Mouse (Mus musculus) heart, postnatal 36 days (tissue): Measurements from ENCODE around the gene Wnt6. TPM values are rescaled to one million over a fixed set of nuclear protein-coding genes. Genes with fewer than 3 reads are reported as not detected.

ENCODE experiments used
- total RNA-seq, 2 experiments: library from RNA; stranded (reverse); gene quantifications; 2 replicates each; pipeline ENCODE4 v1.2.3; 2021

Gene Wnt6
- total RNA-seq, 2 experiments from 2014 or later: 0.14 to 0.33 TPM

Other genes starting within 250 kb of the Wnt6 start
- not detected for gene Plcd4, start 229.0 kb upstream of the Wnt6 start, total RNA-seq
- gene Usp37, start 227.6 kb upstream of the Wnt6 start, total RNA-seq: 10 to 100 TPM in 1 of 2 experiments, 1 to 10 TPM in 1; 6.7 to 10.1 TPM
- 10 to 100 TPM in 1 of 2 experiments, 1 to 10 TPM in 1; 8.4 to 10.2 TPM for gene Zfp142, start 183.6 kb upstream of the Wnt6 start, total RNA-seq
- 10 to 100 TPM; 28.7 to 37.0 TPM for gene Bcs1l, start 183.6 kb upstream of the Wnt6 start, total RNA-seq
- 10 to 100 TPM; 16.1 to 17.4 TPM for gene Rnf25, start 170.5 kb upstream of the Wnt6 start, total RNA-seq
- gene Stk36, start 170.4 kb upstream of the Wnt6 start, total RNA-seq: 1 to 10 TPM in 1 of 2 experiments, under 1 TPM in 1; 0.65 to 1.1 TPM
- 10 to 100 TPM; 10.1 to 11.5 TPM for gene Ttll4, start 110.1 kb upstream of the Wnt6 start, total RNA-seq
- gene Cyp27a1, start 58.3 kb upstream of the Wnt6 start, total RNA-seq: 10 to 100 TPM; 13.5 to 18.4 TPM
- 1 to 10 TPM; 1.1 to 1.4 TPM for gene Prkag3, start 22.7 kb upstream of the Wnt6 start, total RNA-seq
- gene Wnt10a, start 19.6 kb downstream of the Wnt6 start, total RNA-seq: not detected
- gene Cdk5r2, start 83.0 kb downstream of the Wnt6 start, total RNA-seq: not detected
- not detected for gene Fev, start 113.5 kb downstream of the Wnt6 start, total RNA-seq
- not detected for gene Cryba2, start 121.3 kb downstream of the Wnt6 start, total RNA-seq
- not detected for gene Cfap65, start 163.7 kb downstream of the Wnt6 start, total RNA-seq
- gene Ihh, start 179.8 kb downstream of the Wnt6 start, total RNA-seq: under 1 TPM in 1 of 2 experiments, not detected in 1; 0.14 TPM